Mouse (Mus musculus): ENCODE results near the gene Pxt1.
A peak's percentile ranks its signal among the peaks of the same experiment; 100 is the strongest.

Gene Pxt1

GRCm38 (mm10) chr17:28913940-28914339 is 29.7 kb downstream of the Pxt1 start:
- DNase-seq (ENCODE audit: low read depth), result peak; percentile 77

GRCm38 (mm10) chr17:28913200-28913599 is 30.4 kb downstream of the Pxt1 start:
- peak; percentile 94 for DNase-seq (ENCODE audit: low read depth)

- DNase-seq (ENCODE audit: low read depth), result no peak
Measured at GRCm38 (mm10) chr17:28910139-28910538, 33.5 kb downstream of the Pxt1 start.

- DNase-seq (ENCODE audit: low read depth), result peak; percentile 43
Measured at GRCm38 (mm10) chr17:28909252-28909941, 34.2 kb downstream of the Pxt1 start.

- peak; percentile 50 for DNase-seq (ENCODE audit: low read depth)
Measured at GRCm38 (mm10) chr17:28907959-28908358, 35.7 kb downstream of the Pxt1 start.

- DNase-seq (ENCODE audit: low read depth), result peak; percentile 77
Measured at GRCm38 (mm10) chr17:28905377-28905916, 38.2 kb downstream of the Pxt1 start.

- peak; percentile 79 for DNase-seq (ENCODE audit: low read depth)
Measured at GRCm38 (mm10) chr17:28904546-28905376, 38.9 kb downstream of the Pxt1 start.

- peak; percentile 41 for DNase-seq (ENCODE audit: low read depth)
Measured at GRCm38 (mm10) chr17:28901559-28901958, 42.1 kb downstream of the Pxt1 start.

- no peak for DNase-seq (ENCODE audit: low read depth)
Measured at GRCm38 (mm10) chr17:28899427-28899826, 44.2 kb downstream of the Pxt1 start.

GRCm38 (mm10) chr17:28898249-28898648 is 45.4 kb downstream of the Pxt1 start:
- no peak for DNase-seq (ENCODE audit: low read depth)

- no peak for DNase-seq (ENCODE audit: low read depth)
Measured at GRCm38 (mm10) chr17:28897817-28898216, 45.8 kb downstream of the Pxt1 start.

- peak; percentile 25 for DNase-seq (ENCODE audit: low read depth)
Measured at GRCm38 (mm10) chr17:28896095-28896780, 47.4 kb downstream of the Pxt1 start.

- DNase-seq (ENCODE audit: low read depth), result no peak
Measured at GRCm38 (mm10) chr17:28895217-28895875, 48.3 kb downstream of the Pxt1 start.

GRCm38 (mm10) chr17:28894050-28894767 is 49.4 kb downstream of the Pxt1 start:
- no peak for DNase-seq (ENCODE audit: low read depth)

- DNase-seq (ENCODE audit: low read depth), result no peak
Measured at GRCm38 (mm10) chr17:28886266-28886665, 57.4 kb downstream of the Pxt1 start.

- no peak for DNase-seq (ENCODE audit: low read depth)
Measured at GRCm38 (mm10) chr17:28885231-28885630, 58.4 kb downstream of the Pxt1 start.
